Mouse (Mus musculus) lung, embryonic 14.5 days (tissue): Measurements from ENCODE around the gene Samd4b. TPM values are rescaled to one million over a fixed set of nuclear protein-coding genes. Genes with fewer than 3 reads are reported as not detected.

Experiments
- ATAC-seq: fragments of 200-750 bp; cut with Nextera tagmentation; 2 replicates; pipeline ENCODE4 v1.8.0; 2017; ENCODE audit warnings: mild to moderate bottlenecking, moderate TSS enrichment, moderate library complexity; ENCODE audit not compliant: insufficient read depth
- DNase-seq: peaks from one replicate; pipeline ENCODE4 v3.0.0-alpha.2; 2015
- H3K27ac ChIP-seq: fragments of 300-500 bp; sonication (generic); 2 replicates; pipeline ENCODE4 v1.5.1; 2014; ENCODE audit warnings: low read depth, mild to moderate bottlenecking, moderate library complexity
- H3K27me3 ChIP-seq: fragments of 300-500 bp; sonication (generic); 2 replicates; pipeline ENCODE4 v1.6.1; 2014; ENCODE audit warnings: low read length, control low read depth; ENCODE audit not compliant: insufficient read depth
- H3K36me3 ChIP-seq: fragments of 300-500 bp; sonication (generic); 2 replicates; pipeline ENCODE4 v1.6.1; 2014; ENCODE audit warnings: control low read depth; ENCODE audit not compliant: insufficient read depth
- H3K4me1 ChIP-seq: fragments of 300-500 bp; sonication (generic); 2 replicates; pipeline ENCODE4 v1.6.1; 2014; ENCODE audit warnings: antibody characterized with exemption, control low read depth; ENCODE audit not compliant: insufficient read depth
- H3K4me2 ChIP-seq: fragments of 300-500 bp; sonication (generic); 2 replicates; pipeline ENCODE4 v1.6.1; 2014; ENCODE audit warnings: mild to moderate bottlenecking
- H3K4me3 ChIP-seq: fragments of 300-500 bp; sonication (generic); 2 replicates; pipeline ENCODE4 v1.5.1; 2014; ENCODE audit warnings: low read depth, low read length
- H3K9ac ChIP-seq: fragments of 300-500 bp; sonication (generic); 2 replicates; pipeline ENCODE4 v1.6.1; 2014
- H3K9me3 ChIP-seq: fragments of 300-500 bp; sonication (generic); 2 replicates; pipeline ENCODE4 v1.6.1; 2016; ENCODE audit warnings: low read depth, low read length, control low read depth
- CTCF ChIP-seq: IDR thresholded peaks from 2 replicates; pipeline ENCODE4 v1.5.1; 2016; ENCODE audit warnings: antibody characterized with exemption, low read depth
- WGBS: fragments of 180-500 bp; shearing (Covaris S2); extraction: QIAGEN DNeasy Blood & Tissue Kit; methylation state at CpG from one replicate; pipeline ENCODE4 v1.1.7; 2014; 5-methylcytosine and 5-hydroxymethylcytosine counted together
- polyA plus RNA-seq: library from polyadenylated mRNA; unstranded; fragments of >200 nt; fragmentation: Nextera tagmentation; extraction: Ambion mirVana; gene quantifications from 2 replicates; pipeline ENCODE4 v1.2.1, GENCODE M21; 2014

Samd4b gene
- polyA plus RNA-seq, 1 experiment from 2014 or later = 34.0 TPM

- no peak overlapping the region for H3K4me3 ChIP-seq
- DNase-seq (no peak), ATAC-seq (no peak)
- 0 out of 2 replicates have a peak, but pooled peaks cover 3% of the 10 kb centered on the region for H3K27me3 ChIP-seq
- no peak overlapping the region for H3K27ac ChIP-seq
- no peak overlapping the region for H3K9ac ChIP-seq
- 87% methylated on average over 6 of the region's 6 CpGs for WGBS
- no peak for TF ChIP-seq CTCF
- H3K4me2 ChIP-seq = no peak overlapping the region
- peaks cover 5% of the 10 kb centered on the region; the same call in 1 of the 2 replicates for H3K36me3 ChIP-seq
- H3K9me3 ChIP-seq = no peaks in the 10 kb centered on the region
- 0 out of 2 replicates have a peak, but pooled peaks cover 2% of the 10 kb centered on the region for H3K4me1 ChIP-seq
Measured at GRCm38 (mm10) chr7:28553076-28553475, 44.9 kb downstream of the Samd4b start.

DNA sequence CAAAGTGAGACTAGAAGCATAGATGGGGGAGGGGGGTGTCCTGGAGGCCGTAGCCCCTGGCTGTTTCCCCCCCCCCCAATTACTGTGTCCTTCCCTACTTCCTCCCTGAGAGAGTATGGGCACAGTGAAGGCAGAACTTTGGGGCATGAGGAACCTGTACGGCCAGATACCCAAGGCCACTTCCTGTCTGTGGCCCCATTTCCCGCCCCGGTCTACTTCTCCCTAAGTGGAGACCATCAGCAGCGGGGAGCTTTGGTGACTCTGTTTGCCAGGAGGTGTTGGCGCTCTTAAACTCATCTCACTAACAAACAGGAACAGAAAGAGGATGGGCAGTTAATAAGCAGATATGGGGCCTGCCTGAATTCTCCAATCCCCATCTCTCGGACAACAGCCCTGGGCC, 50.3 kb downstream of the Samd4b start:
- Histone ChIP-seq H3K4me3 (no peak overlapping the region), H3K36me3 (no peaks in the 10 kb centered on the region), H3K9me3 (no peaks in the 10 kb centered on the region), H3K27me3 (peaks cover 37% of the 10 kb centered on the region), H3K9ac (no peak overlapping the region), H3K4me1 (no peaks in the 10 kb centered on the region), H3K4me2 (no peak overlapping the region), H3K27ac (no peak overlapping the region)
- DNase-seq (no peak), ATAC-seq (no peak)
- no peak for TF ChIP-seq CTCF
- 50% methylated on average over 7 of the region's 7 CpGs for WGBS

DNA sequence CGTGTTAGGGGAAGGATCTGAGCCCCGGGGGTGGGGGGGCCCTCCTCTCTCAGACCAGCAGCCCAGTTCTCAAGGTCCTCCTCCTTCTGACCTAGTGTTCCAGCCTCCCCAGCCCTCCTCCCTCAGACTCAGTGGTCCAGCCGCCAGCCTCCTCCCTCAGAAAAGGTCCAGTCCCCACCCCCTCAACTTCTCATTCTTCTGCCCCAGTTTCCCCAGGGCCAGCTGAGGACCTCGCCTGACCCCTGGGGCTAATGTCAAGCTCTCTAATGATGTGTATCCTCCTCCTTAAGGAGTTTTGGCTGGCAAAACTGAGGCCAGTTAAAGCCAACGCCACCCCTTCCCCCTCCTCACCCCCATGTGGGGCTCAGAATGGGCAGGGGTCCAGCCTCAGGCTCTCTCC, 50.8 kb downstream of the Samd4b start, which contains the start of gene Nccrp1:
Gene Nccrp1 (minus strand): TSS at position 101 of the 400 bp plus-strand sequence.
- WGBS = 5% methylated on average over 5 of the region's 5 CpGs
- H3K27ac ChIP-seq = no peak within 1 kb of the TSS
- peaks cover 37% of the 10 kb centered on the region for H3K27me3 ChIP-seq
- no peaks in the 10 kb centered on the region for H3K36me3 ChIP-seq
- DNase-seq = no peak
- no peak within 1 kb of the TSS for H3K9ac ChIP-seq
- H3K4me1 ChIP-seq = no peaks in the 10 kb centered on the region
- TF ChIP-seq CTCF = no peak
- H3K4me2 ChIP-seq = peak within 1 kb of the TSS; percentile 46
- ATAC-seq = no peak
- no peaks in the 10 kb centered on the region for H3K9me3 ChIP-seq
- H3K4me3 ChIP-seq = peak within 1 kb of the TSS; percentile 16; the same call in 1 of the 2 replicates

DNA sequence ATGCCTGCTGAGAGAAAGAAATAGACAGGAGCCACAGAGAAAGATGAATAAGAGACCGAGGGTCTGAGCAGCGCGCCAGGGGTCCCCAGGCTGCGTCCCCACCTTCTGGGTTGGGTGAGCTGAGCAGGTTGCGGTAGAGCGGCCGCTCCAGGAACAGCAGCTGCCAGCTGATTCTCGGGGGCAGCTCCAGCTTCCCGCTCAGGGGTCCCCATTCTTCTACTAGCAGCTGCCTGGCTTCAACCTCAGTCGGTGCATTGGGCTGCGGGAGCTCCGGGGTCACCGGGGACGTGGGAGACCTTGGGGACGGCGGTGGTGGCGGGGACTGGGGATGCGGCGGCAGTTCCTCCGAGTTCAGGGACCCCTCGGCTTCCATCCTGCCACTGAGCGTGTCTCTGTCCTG, 51.3 kb downstream of the Samd4b start:
- H3K27me3 ChIP-seq = peaks cover 37% of the 10 kb centered on the region
- WGBS = 2% methylated on average over 22 of the region's 22 CpGs

GRCm38 (mm10) chr7:28545891-28546210, 52.1 kb downstream of the Samd4b start:
- ATAC-seq (no peak), DNase-seq (peak; percentile 20)
- Histone ChIP-seq H3K4me3 (no peak overlapping the region), H3K4me2 (no peak overlapping the region), H3K36me3 (no peaks in the 10 kb centered on the region), H3K27me3 (peaks cover 37% of the 10 kb centered on the region), H3K4me1 (no peaks in the 10 kb centered on the region), H3K27ac (no peak overlapping the region), H3K9me3 (no peaks in the 10 kb centered on the region), H3K9ac (no peak overlapping the region)
- 46% methylated on average over 7 of the region's 7 CpGs for WGBS
- no peak for TF ChIP-seq CTCF

More for the DNA sequence above, 51.3 kb downstream of the Samd4b start:
- Histone ChIP-seq H3K27ac (no peak overlapping the region), H3K4me1 (no peaks in the 10 kb centered on the region), H3K4me3 (peak overlapping the region; percentile 16; the same call in 1 of the 2 replicates), H3K4me2 (peak overlapping the region; percentile 46), H3K9me3 (no peaks in the 10 kb centered on the region), H3K9ac (no peak overlapping the region), H3K36me3 (no peaks in the 10 kb centered on the region)
- ATAC-seq (no peak), DNase-seq (no peak)
- TF ChIP-seq CTCF = no peak

- H3K27me3 ChIP-seq = peaks cover 37% of the 10 kb centered on the region
- no peak overlapping the region for H3K9ac ChIP-seq
- no peaks in the 10 kb centered on the region for H3K4me1 ChIP-seq
- no peaks in the 10 kb centered on the region for H3K36me3 ChIP-seq
- no peaks in the 10 kb centered on the region for H3K9me3 ChIP-seq
- H3K27ac ChIP-seq = no peak overlapping the region
- peak; percentile 27 for DNase-seq
- ATAC-seq = no peak
- no peak for TF ChIP-seq CTCF
- H3K4me3 ChIP-seq = no peak overlapping the region
- WGBS = 29% methylated on average over 14 of the region's 14 CpGs
- 0 out of 2 replicates have a peak overlapping the region, but pooled peaks have one; percentile 12 for H3K4me2 ChIP-seq
Measured at GRCm38 (mm10) chr7:28545048-28545890, 52.7 kb downstream of the Samd4b start.

- peak overlapping the region; percentile 16 for H3K9ac ChIP-seq
- peak overlapping the region; percentile 8; the same call in 1 of the 2 replicates for H3K4me3 ChIP-seq
- no peaks in the 10 kb centered on the region for H3K36me3 ChIP-seq
- WGBS = 4% methylated on average over 25 of the region's 27 CpGs
- ATAC-seq (peak; percentile 47; the same call in 1 of the 2 replicates), DNase-seq (peak; percentile 24)
- H3K27me3 ChIP-seq = peaks cover 37% of the 10 kb centered on the region
- TF ChIP-seq CTCF = no peak
- no peaks in the 10 kb centered on the region for H3K9me3 ChIP-seq
- no peaks in the 10 kb centered on the region for H3K4me1 ChIP-seq
- H3K27ac ChIP-seq = no peak overlapping the region
- peak overlapping the region; percentile 54 for H3K4me2 ChIP-seq
Measured at GRCm38 (mm10) chr7:28544051-28544601, 53.8 kb downstream of the Samd4b start.
